Mouse (Mus musculus) gastrocnemius, adult 8-10 months (tissue): ENCODE measurements around the gene Tbx19. TPM values are rescaled to one million over a fixed set of nuclear protein-coding genes. Genes with fewer than 3 reads are reported as not detected.

ENCODE experiments used
- DNase-seq, 2 experiments: peaks; one replicate each; pipeline ENCODE4 v3.0.0; 2022; ENCODE audit warnings: low spot score in 2 of 2
- total RNA-seq, 4 experiments: library from RNA; stranded (reverse); gene quantifications; 2 replicates each; pipeline ENCODE4 v1.2.4; 2022

The Tbx19 gene
- total RNA-seq, 4 experiments from 2014 or later, result not detected

GRCm38 (mm10) chr1:165185116-165185515 lies 24.5 kb upstream of the Tbx19 start:
- no peak for DNase-seq

- no peak for DNase-seq
Observed at GRCm38 (mm10) chr1:165184178-165184577, 23.6 kb upstream of the Tbx19 start.

GRCm38 (mm10) chr1:165183400-165183799 lies 22.8 kb upstream of the Tbx19 start:
- DNase-seq, result no peak

- no peak for DNase-seq
Observed at GRCm38 (mm10) chr1:165179321-165179720, 18.7 kb upstream of the Tbx19 start.

- no peak for DNase-seq
Observed at GRCm38 (mm10) chr1:165178075-165178474, 17.5 kb upstream of the Tbx19 start.

DNA sequence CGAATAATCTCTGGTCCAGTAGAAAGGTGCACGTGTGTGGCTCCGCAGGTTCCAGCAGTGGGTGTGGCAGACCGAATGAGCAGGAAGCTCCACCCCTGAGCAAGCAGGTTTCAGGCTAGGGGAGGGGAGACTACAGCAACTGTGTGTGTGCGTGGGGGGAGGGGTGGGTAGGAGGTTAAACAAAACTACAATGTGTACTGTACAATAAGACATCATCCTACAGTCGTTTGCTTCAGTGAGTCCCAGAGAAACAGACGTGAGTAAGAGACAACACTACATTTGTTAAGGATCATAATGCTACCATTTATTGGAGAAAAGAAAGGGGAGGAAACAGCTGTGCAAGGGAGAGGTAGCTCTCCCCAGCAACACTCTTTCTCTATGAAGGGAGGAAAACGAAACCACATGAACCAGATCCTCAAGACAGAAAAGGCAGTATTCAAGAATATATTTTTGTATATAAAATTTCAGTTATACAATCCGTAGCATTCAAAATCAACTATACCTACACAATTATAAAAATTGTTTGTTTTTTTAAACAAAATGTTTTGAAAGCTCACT lies 13.6 kb upstream of the Tbx19 start:
- no peak for DNase-seq

DNA sequence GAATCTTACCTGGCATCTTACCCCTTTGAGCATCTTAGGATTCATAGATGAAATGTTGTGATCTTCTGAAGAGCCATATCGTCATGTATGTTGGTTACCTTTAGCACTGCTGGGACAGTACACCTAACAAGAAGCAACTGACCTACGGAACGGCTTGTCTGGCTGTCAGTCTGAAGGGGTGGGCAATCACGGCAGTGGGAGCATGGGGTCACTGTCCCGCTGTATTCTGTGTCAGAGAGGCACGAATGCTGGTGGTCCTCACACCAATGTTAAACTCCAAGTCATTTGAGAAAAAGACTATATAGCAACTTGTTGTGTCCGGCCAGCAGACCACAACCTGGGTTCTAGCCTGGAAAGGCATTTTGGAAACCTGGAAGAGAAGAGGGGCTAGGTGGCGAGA lies 10.7 kb upstream of the Tbx19 start:
- no peak for DNase-seq

DNA sequence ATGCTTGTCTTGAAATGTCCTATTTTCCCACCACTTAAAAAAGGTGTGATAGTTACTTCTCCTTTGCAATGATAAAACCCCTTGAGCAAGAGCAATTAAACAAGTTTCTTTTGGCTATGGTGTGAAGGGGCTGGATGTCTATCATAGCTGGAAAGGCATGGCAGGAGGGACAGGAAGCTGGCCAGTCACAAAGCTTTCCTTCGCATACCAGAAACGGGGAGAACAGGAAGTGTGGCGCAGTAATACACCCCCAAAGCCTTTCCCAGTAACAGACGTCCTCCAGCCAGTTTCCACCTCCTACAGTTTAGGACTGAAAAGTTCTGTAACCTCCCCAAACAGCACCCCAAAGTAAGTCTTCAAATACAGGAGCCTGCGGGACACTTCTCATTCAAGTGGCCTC lies 9.6 kb upstream of the Tbx19 start:
- DNase-seq, result no peak

GRCm38 (mm10) chr1:165169462-165169861 lies 8.9 kb upstream of the Tbx19 start:
- DNase-seq, result no peak

DNA sequence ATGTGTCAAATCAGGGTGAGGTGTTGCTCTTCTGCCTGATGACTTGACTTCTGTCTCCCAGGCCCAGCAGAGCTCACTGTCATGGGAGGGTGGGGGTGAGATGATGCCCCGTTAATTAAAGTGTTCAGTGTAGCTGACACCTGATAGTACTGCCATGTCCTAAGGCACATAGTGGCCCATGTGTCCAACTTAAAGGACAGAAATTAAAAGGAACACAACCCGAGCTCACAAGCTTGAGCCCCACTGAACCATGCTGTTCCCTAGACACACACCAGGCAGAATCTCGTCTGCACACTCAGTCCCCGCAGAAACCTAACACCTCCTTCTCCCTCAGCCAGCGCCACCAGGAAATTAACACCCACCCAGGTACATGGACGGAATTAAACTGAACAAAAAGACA lies 4.3 kb upstream of the Tbx19 start:
- no peak for DNase-seq

GRCm38 (mm10) chr1:165158841-165159240 lies 1.7 kb downstream of the Tbx19 start:
- DNase-seq, result no peak

GRCm38 (mm10) chr1:165154162-165154561 lies 6.4 kb downstream of the Tbx19 start:
- no peak for DNase-seq

DNA sequence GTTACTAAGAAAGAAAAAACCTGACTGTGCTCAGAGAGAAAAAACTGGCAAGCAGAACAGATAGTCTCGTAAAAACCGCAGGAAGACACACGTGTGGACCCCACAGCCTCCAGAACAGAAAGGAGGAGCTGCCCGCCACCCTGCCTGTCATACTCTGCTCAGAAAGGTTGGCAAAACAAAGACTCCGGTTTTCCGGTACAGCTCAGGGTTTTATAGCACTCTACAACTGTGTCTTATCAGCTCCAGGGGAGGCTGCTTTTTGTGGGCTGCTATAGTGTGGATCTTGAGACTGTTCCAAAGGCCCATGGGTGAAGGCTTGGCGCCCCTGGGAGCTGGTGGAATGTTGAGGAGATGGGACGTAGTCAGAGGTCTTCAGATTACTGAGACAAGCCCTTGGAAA lies 9.4 kb downstream of the Tbx19 start:
- no peak for DNase-seq

DNA sequence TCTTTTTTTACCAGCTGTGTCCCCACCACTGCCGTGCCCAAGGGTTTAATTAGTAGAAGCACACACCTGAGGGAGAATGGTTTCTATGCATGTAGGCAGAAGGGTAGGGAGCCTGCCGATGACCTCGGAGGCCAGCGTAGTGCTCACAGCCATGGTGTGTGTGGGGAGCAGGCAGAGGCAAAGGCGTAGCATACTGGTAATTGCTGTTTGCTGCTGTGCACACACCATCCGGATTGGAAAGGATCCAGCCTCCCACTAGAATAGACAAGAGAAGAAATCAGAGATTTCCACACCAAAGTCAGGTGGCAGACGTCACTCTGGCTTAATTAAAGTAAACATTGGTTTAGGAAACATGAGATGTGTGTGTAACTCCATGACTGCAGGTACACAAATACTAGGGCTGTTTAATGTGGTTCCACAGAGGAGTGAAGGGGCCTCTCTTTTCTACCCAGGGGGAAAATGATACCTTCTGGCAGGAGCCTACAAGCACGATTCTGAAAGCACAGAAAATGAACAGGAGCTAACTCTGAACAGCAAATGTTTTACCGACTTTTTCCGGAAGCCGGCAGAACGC lies 18.1 kb downstream of the Tbx19 start:
- DNase-seq, result no peak

DNA sequence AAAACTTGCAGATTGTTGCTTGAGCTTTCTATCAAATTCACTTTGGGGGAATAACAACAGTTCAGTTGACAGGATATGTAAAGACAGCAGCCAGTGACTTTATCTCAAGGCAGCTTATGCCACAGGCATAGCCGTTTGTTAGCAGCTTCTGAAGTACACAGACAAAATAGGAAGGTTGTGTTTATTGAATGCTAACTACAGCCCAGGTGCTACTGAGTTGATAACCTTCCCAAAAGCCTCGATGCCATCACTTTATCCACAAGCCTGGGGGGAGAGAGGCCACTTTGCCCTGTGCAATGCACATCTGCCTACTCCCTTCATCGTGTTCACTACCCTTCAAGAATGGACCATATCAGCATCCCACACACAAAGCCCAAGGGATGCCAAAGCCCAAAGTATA lies 20.3 kb downstream of the Tbx19 start:
- no peak for DNase-seq

GRCm38 (mm10) chr1:165133858-165134257 lies 26.7 kb downstream of the Tbx19 start:
- DNase-seq, result no peak

DNA sequence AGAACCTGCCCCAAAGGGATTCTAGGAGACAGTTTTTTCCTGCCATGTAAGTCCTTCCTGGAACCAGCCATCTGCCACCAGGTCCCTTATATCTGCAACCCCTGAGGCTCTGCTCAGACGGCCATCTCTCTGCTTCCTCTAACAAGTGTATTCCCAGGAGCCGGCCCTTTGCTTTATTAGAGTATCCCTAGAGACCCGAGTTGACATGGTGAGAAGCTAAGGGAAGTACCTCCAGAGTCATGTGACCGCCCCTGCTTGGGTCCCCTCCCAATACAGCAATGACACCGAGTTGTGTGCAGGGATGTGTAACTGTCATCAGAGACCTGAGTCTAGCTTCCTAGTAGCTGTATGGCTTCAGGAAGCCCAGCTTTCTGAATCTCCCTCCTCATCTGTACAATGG lies 27.3 kb downstream of the Tbx19 start:
- no peak for DNase-seq

DNA sequence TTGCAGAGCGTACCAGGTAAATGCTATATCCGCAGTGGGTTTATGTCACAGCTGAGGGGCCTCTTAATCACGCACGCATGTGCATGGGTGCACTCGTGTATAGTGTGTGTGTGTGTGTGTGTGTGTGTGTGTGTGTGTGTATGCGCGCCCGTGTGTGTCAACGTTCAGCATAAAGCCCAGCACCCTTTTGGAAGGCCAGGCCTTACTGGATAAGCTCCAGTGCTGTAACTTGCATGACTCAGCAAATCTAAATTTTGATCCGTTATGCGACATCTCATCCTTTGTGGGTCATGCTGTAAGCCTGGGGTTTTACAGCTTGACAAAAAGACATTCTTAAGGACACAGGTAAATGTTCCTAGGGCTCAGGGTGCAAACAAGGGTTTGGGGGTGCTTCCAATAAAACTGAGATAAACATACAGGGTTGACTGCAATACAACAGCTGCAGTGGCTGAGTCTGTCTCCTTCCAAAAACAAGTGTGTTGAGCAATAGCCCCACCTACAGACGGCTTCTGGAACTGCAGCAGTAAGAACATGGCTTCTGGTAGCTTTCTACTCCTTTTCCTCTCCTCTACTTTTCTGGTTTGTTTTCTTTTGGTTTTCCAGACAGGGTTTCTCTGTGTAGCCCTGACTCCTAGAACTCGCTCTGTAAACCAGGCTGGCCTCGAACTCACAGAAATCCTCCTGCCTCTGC lies 28.2 kb downstream of the Tbx19 start:
- DNase-seq, result peak; percentile 44 to 47

DNA sequence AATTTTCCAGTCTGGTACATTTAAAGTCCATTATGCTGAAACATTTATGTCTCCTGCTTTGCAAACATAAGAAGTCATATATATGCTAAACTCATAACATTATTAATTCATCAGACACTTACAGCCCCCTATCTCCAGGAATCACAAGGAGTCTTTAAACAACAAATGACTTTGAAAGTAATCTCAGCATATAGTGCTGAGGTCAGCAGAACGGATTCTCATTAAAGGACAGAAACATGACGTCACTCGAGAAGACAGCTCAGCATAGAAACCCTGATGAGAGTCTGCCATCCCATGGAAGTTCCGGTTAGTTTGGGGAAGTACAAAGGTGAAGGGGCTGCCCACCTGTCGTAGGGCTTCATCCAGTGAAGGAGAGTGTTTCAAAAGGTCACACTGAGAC lies 31.0 kb downstream of the Tbx19 start:
- no peak for DNase-seq

- DNase-seq, result no peak
Observed at GRCm38 (mm10) chr1:165121096-165121495, 39.5 kb downstream of the Tbx19 start.

GRCm38 (mm10) chr1:165120349-165120898 lies 40.1 kb downstream of the Tbx19 start:
- peak; percentile 58 to 73 for DNase-seq

DNA sequence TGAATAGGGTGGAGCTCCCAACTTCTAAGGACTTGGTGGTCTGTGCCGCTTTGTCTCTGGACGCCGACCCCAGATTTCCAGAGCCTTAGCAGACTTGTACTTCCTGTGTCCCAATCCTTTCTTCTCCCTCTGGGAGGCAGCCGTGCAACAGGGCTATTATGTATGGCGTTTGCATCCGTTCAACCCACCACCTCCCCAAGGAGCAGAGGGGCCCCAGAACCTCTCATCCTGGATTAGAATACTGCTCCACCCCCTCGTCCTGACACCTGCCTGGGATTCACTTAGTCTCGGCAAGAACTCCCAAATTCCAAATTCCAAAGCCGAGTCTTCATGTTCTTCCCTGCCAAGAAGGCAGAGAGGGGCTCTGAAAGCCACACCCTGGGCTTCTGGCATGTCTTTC lies 40.8 kb downstream of the Tbx19 start:
- no peak for DNase-seq
